Comparison of ENCODE assay signal across 9 mouse cellular contexts in the genomic region with DNA sequence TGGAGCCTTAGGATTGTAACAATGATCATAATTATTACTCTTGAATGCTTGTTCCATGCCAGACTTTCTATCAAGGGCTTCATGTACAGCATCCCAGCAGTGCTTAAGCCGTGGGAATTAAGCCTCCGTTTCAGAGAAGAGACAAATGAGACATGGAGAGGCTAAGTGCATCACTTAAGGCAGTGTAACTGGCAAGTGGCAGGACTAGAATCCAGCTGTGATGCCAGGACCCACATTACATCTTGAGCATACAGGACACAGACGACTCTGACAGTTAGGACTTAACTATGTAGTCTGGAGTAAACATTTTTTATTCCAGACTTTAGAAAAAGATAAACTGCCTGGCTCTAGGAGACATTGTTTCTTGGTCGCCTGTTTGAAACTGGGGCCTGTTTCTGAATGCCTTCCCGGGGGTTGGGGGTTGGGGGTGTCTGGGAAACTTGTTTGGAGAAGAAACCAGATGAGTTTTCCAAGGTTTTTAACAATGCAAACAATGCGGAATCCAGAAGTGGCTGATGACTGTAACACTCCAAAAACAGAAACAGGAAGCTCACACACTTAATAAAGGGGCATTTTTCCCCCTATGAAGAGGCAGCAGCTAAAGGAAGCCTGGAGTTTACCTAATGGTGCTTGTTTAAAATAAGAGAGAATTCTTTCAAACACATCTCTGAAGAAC. TPM values are rescaled to one million over a fixed set of nuclear protein-coding genes. Genes with fewer than 3 reads are reported as not detected.
DNase-seq lines count a peak whose midpoint lies in the region; ATAC-seq and TF ChIP-seq lines count a peak whose summit lies in the region.
"Had no signal": no experiment of that assay in that cellular context is flagged by ENCODE, and none has a peak within 500 bp of the region (broad histone marks: within the 10 kb centered on the region; RNA-seq: fewer than 3 reads in every experiment).

No protein-coding gene starts in this region.

- peak in 1 of 2 experiments; percentile 52 for DNase-seq in heart, adult 2 months
- DNase-seq in heart, postnatal 25 days (ENCODE audit: low spot score), result no peak
- no peak for DNase-seq in liver, postnatal 0 days
- no peak for DNase-seq in cerebellum, postnatal 4 days (ENCODE audit: low spot score in 2 of 2)
- DNase-seq: retina, postnatal 1 day had no signal

- no peak for TF ChIP-seq POLR2A in heart, adult 2 months (IDR thresholded peaks at IDR 0.05; ENCODE audit: insufficient read depth, low read depth, low read length)

- H3K27me3 ChIP-seq in heart, adult 2 months (ENCODE audit: control insufficient read depth, insufficient read depth, low read length), result no peaks in the 10 kb centered on the region
- no peaks in the 10 kb centered on the region for H3K27me3 ChIP-seq in heart, embryonic 13.5 days (replicated peaks)
- no peaks in the 10 kb centered on the region for H3K27me3 ChIP-seq in limb, embryonic 15.5 days
- H3K27me3 ChIP-seq in liver, postnatal 0 days (ENCODE audit: insufficient read depth, low read length), result no peaks in the 10 kb centered on the region
- H3K27me3 ChIP-seq in hindbrain, embryonic 12.5 days, result no peaks in the 10 kb centered on the region

- H3K4me1 ChIP-seq in heart, adult 2 months (ENCODE audit: control insufficient read depth, insufficient read depth, low read length), result peaks cover 21% of the 10 kb centered on the region
- H3K4me1 ChIP-seq in brown adipose tissue, adult 24 weeks (ENCODE audit: control insufficient read depth, insufficient read depth, insufficient read length, low read length), result peaks cover 21% of the 10 kb centered on the region; the same call in 1 of the 2 replicates
- H3K4me1 ChIP-seq in heart, embryonic 13.5 days, result peaks cover 66% of the 10 kb centered on the region
- peaks cover 22% of the 10 kb centered on the region for H3K4me1 ChIP-seq in limb, embryonic 15.5 days
- H3K4me1 ChIP-seq in liver, postnatal 0 days (ENCODE audit: insufficient read depth), result peaks cover 9% of the 10 kb centered on the region; the same call in 1 of the 2 replicates
- H3K4me1 ChIP-seq in hindbrain, embryonic 12.5 days, result no peaks in the 10 kb centered on the region

- H3K79me2 ChIP-seq in heart, adult 2 months (replicated peaks; ENCODE audit: control insufficient read depth, insufficient read depth, low read length), result no peaks in the 10 kb centered on the region

- H3K9me3 ChIP-seq in heart, embryonic 13.5 days, result no peaks in the 10 kb centered on the region
- no peaks in the 10 kb centered on the region for H3K9me3 ChIP-seq in limb, embryonic 15.5 days
- H3K9me3 ChIP-seq in liver, postnatal 0 days (ENCODE audit: low read length), result no peaks in the 10 kb centered on the region
- H3K9me3 ChIP-seq in hindbrain, embryonic 12.5 days (replicated peaks), result no peaks in the 10 kb centered on the region

- H3K9ac ChIP-seq in heart, adult 2 months (ENCODE audit: low read depth, low read length), result peak overlapping the region; percentile 49; the same call in 1 of the 2 replicates
- H3K9ac ChIP-seq in heart, embryonic 13.5 days, result peak overlapping the region; percentile 47; the same call in 1 of the 2 replicates
- no peak overlapping the region for H3K9ac ChIP-seq in limb, embryonic 15.5 days
- H3K9ac ChIP-seq in liver, postnatal 0 days (replicated peaks), result no peak overlapping the region
- H3K9ac ChIP-seq in hindbrain, embryonic 12.5 days, result no peak overlapping the region

- H3K27ac ChIP-seq in heart, adult 2 months, result peak overlapping the region; percentile 86
- peak overlapping the region; percentile 78 for H3K27ac ChIP-seq in brown adipose tissue, adult 24 weeks (replicated peaks; ENCODE audit: low read depth, low read length)
- H3K27ac ChIP-seq in heart, embryonic 13.5 days (replicated peaks), result peak overlapping the region; percentile 79
- peak overlapping the region; percentile 62 for H3K27ac ChIP-seq in limb, embryonic 15.5 days
- no peak overlapping the region for H3K27ac ChIP-seq in liver, postnatal 0 days (ENCODE audit: low read depth)
- H3K27ac ChIP-seq in hindbrain, embryonic 12.5 days, result no peak overlapping the region

- no peak for TF ChIP-seq CTCF in heart, adult 2 months (IDR thresholded peaks at IDR 0.05)
- no peak for TF ChIP-seq CTCF in liver, postnatal 0 days (IDR thresholded peaks at IDR 0.05; ENCODE audit: low read depth)

- ATAC-seq in heart, embryonic 13.5 days (ENCODE audit: extremely low read depth, insufficient number of reproducible peaks, low FRiP score, low TSS enrichment), result no peak
- no peak for ATAC-seq in limb, embryonic 15.5 days (ENCODE audit: insufficient number of reproducible peaks, low FRiP score, low TSS enrichment, low read depth)
- no peak for ATAC-seq in liver, postnatal 0 days
- ATAC-seq in hindbrain, embryonic 12.5 days (ENCODE audit: low FRiP score), result no peak

- no peak overlapping the region for H3K4me3 ChIP-seq in heart, adult 2 months
- H3K4me3 ChIP-seq in brown adipose tissue, adult 24 weeks (ENCODE audit: insufficient read depth, low read depth, low read length), result no peak overlapping the region
- H3K4me3 ChIP-seq in heart, embryonic 13.5 days, result no peak overlapping the region
- no peak overlapping the region for H3K4me3 ChIP-seq in limb, embryonic 15.5 days
- no peak overlapping the region for H3K4me3 ChIP-seq in liver, postnatal 0 days (ENCODE audit: low read depth, low read length)
- H3K4me3 ChIP-seq in hindbrain, embryonic 12.5 days, result no peak overlapping the region

- H3K4me2 ChIP-seq in heart, embryonic 13.5 days, result peak overlapping the region; percentile 6; the same call in 1 of the 2 replicates
- H3K4me2 ChIP-seq in limb, embryonic 15.5 days, result no peak overlapping the region
- H3K4me2 ChIP-seq in liver, postnatal 0 days (ENCODE audit: low read depth, low read length), result no peak overlapping the region
- no peak overlapping the region for H3K4me2 ChIP-seq in hindbrain, embryonic 12.5 days (replicated peaks)

- TF ChIP-seq EP300 in heart, adult 2 months (IDR thresholded peaks at IDR 0.05; ENCODE audit: insufficient read depth, low read depth, low read length), result no peak
- TF ChIP-seq EP300 in liver, postnatal 0 days (IDR thresholded peaks at IDR 0.05; ENCODE audit: low read depth), result no peak

- peaks cover 9% of the 10 kb centered on the region for H3K36me3 ChIP-seq in heart, adult 2 months (ENCODE audit: control insufficient read depth, insufficient read depth, low read length)
- no peaks in the 10 kb centered on the region for H3K36me3 ChIP-seq in heart, embryonic 13.5 days
- H3K36me3 ChIP-seq in limb, embryonic 15.5 days, result no peaks in the 10 kb centered on the region
- H3K36me3 ChIP-seq in liver, postnatal 0 days (replicated peaks; ENCODE audit: insufficient read depth, low read length), result no peaks in the 10 kb centered on the region
- no peaks in the 10 kb centered on the region for H3K36me3 ChIP-seq in hindbrain, embryonic 12.5 days

- WGBS in heart, adult 2 months, result 21% methylated on average over 6 of the region's 6 CpGs
- WGBS in heart, embryonic 13.5 days, result 16% methylated on average over 6 of the region's 6 CpGs
- 29% methylated on average over 6 of the region's 6 CpGs for WGBS in limb, embryonic 15.5 days
- 55% methylated on average over 6 of the region's 6 CpGs for WGBS in liver, postnatal 0 days (ENCODE audit: insufficient replicate concordance)
- 59% methylated on average over 6 of the region's 6 CpGs for WGBS in hindbrain, embryonic 12.5 days

- intact Hi-C loops in heart, adult 2 months (cut with DNase I), result no loop called here
- intact Hi-C loops in heart, postnatal 25 days (cut with DNase I), result no loop called here

RNA-seq across cellular contexts. Expression of a gene that starts 18.7 kb away (rescaled TPM):
- total RNA-seq in heart, adult 2 months (2021), result 10 to 100 TPM in 1 of 2 experiments, 1 to 10 TPM in 1; 8.4 to 10.8 TPM
- polyA plus RNA-seq in heart, adult 2 months (2012; rRNA removed), result 9.1 and 10.4 TPM in 2 replicates
- total RNA-seq in heart, postnatal 25 days (2021), result 10 to 100 TPM in 1 of 2 experiments, 1 to 10 TPM in 1; 9.9 to 11.6 TPM
- 2.5 and 4.8 TPM in 2 replicates for polyA plus RNA-seq in brown adipose tissue, adult 24 weeks (2012; ENCODE audit: insufficient read depth, insufficient read length, missing spikeins)
- polyA plus RNA-seq in heart, embryonic 13.5 days (2015; fragmentation: Nextera tagmentation; extraction: Ambion mirVana), result 19.7 and 23.2 TPM in 2 replicates
- 50.2 and 63.0 TPM in 2 replicates for polyA plus RNA-seq in limb, embryonic 15.5 days (2015; fragmentation: Nextera tagmentation; extraction: Ambion mirVana)
- polyA plus RNA-seq in liver, postnatal 0 days (2015; fragmentation: Nextera tagmentation; extraction: Ambion mirVana), result 14.1 and 15.2 TPM in 2 replicates
- polyA plus RNA-seq in hindbrain, embryonic 12.5 days (2016; fragmentation: Nextera tagmentation; extraction: Ambion mirVana), result 3.9 and 5.4 TPM in 2 replicates

Comparison
In these comparisons a context has a peak if more than half of its experiments do, and no peak if none do; other contexts are left out.
1. H3K27ac ChIP-seq: peak in heart, adult 2 months (single experiment), brown adipose tissue, adult 24 weeks (single experiment), heart, embryonic 13.5 days (single experiment) and limb, embryonic 15.5 days (single experiment); none in liver, postnatal 0 days (single experiment) and hindbrain, embryonic 12.5 days (single experiment).
2. H3K9ac ChIP-seq: peak in heart, adult 2 months (single experiment) and heart, embryonic 13.5 days (single experiment); none in limb, embryonic 15.5 days (single experiment), liver, postnatal 0 days (single experiment) and hindbrain, embryonic 12.5 days (single experiment).